Mouse (Mus musculus) mouse trophoblast stem cell (cell line): ENCODE measurements around the gene Cnn3.

Source experiments
- in situ Hi-C, 2 experiments: fragments of 300-500 bp; cut with MseI, MboI; formaldehyde crosslinking; loops; 2 replicates in 1 of 2; 3 replicates in 1 of 2; pipeline ENCODE4 v1.15.1; 2025

Gene Cnn3

DNA sequence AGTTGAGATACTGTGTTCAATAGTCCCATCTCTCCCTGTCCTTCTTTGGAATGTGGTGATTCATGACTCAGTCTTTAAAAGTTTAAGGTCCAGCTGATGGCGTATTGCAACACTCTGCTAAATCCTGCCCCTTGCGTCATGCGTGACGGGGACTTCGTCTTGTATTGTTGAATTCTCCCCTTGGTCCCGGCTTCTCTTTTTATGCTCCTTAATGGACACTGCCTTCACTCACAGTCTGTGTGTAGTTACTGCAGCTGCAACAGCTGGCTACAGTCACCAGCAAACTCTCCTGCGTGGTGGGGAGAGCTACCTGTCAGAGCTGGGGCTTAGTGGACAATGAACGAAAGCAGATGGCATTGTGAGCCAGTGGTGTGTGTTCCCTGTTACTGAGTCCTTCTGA is 23.2 kb downstream of the Cnn3 start:
- in situ Hi-C loops, result no loop called here

DNA sequence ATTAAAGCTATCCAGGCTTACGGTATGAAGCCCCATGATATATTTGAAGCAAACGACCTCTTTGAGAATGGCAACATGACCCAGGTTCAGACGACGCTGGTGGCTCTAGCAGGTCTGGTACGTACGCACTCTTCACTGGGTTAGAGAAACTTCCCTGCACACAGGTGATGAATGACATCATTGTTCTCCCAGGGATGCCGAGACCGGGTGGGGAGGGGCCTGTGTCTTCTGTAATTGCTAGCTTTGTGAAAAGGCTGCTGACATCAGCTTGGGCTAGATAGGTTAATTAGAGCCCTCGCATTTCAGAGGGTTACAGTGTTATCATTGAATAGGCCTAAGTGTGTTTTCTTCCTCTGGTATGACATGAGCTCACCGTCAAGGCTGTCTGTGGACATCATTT is 25.1 kb downstream of the Cnn3 start:
- in situ Hi-C loops, result no loop called here

DNA sequence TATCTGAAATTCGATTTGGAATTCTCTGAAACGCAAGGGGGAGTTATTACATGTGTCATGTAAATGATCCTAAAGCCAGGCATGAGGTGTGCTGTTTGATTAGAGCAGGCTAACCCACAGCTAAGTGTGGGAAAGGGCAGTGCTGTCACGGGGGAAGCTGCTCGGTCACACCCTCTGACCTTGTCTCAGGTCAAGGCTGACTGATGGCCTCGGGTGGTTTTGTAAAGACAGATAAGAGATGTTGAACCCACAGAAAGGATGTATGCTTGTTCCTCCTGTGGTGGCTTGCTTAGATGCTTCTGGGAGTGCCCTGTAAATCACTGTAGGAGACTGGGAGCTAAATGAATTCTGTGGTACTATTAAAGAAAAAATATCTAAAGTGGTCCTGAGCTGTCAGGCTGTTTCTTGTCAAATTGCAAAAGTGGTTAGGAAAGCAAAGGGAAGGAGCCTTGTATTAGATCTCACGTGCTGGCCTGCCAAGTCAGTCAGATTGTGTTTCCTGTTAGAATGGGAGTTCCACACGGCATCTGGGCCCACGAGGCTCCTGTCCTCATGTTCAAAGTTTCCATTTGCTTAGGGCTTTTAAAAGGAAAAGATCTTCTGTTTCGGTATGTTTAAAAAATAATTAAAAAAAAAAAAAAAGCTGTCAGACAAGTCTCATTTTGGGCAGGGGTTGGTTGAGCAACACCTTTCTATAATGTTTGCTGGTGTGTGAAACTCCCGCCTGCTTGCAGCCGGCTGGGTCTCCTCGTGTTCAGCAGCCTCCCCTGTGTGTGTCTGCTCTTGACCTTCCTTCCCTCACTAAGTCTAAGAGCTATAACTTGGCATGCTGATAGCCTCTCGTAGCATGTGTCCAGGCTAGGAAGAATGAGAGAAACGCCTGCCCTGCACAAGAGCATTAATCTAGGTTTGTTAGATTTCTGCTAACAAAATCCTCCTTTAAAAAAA is 32.5 kb downstream of the Cnn3 start:
- in situ Hi-C loops, result no loop called here

DNA sequence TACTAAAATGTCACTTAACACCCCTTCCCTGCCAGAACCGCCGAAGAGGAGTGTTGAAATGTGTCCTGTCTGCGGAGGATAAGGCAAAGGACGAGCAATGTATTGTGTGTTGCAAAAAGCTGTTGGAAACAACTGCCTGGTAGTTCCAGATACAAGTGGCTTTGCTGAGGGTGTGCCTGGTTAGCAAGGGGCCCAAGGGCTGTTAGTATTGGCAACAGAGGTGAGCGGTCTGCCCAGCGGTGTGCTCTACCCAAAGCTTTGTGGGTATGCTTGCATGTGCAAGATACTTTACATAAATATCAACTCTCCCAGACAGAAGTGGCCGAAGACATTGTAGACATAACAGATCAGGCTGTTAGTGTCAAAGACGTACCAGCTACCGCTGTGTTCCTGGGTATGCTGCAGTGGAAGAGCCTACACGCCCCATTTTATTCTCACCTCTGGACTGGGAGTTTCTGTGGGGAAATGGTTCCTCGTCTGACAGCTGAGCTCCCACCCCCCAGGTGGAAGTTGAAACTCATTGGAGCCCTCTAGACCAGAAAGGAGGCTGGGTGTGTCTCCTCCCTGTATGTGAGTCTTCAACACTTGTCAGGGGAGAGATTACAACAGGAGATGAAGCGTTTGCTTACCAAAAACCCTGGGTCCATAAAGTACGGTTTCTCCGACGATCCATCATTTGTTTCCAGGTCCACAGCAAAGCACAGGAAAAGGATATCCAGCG is 34.3 kb downstream of the Cnn3 start:
- in situ Hi-C loops, result no loop called here

DNA sequence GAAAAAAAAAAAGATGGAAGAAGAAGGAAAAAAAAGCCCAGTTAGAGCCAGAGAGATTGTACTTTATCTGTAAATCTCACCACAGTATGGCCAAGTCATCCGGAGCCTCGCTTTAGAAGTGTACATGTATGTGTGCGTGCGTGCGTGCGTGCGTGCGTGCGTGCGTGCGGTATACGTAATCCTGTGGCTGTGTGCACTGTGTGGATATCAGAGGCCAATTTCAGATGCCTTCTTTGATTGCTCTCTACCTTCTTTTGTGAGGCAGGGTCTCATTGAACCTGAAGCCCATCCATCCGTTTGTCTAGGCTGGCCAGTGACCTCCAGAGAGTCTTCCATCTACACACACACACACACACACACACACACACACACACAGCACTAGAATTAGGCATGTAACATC is 35.2 kb downstream of the Cnn3 start:
- in situ Hi-C loops, result no loop called here

DNA sequence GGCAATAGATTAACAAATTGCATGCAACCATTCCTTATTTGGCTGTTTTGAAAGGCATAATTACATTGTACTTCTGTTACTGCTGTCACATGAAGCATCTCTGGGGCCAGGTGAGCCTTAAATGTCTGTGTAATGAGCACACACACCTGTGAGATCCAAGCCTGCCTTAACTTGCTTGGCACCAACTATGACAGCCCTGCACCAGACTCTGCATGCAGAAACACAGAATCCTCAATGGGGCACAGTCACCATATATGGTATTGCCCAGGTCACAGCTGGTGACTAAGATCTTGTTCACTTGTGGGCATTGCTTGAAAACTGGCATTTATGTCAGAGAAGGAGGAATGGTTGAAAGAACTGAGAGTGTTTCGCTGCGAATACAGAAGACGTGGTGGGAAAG is 36.5 kb downstream of the Cnn3 start:
- in situ Hi-C loops, result no loop called here

GRCm38 (mm10) chr3:121464733-121465305 is 38.5 kb downstream of the Cnn3 start:
- in situ Hi-C loops, result no loop called here

DNA sequence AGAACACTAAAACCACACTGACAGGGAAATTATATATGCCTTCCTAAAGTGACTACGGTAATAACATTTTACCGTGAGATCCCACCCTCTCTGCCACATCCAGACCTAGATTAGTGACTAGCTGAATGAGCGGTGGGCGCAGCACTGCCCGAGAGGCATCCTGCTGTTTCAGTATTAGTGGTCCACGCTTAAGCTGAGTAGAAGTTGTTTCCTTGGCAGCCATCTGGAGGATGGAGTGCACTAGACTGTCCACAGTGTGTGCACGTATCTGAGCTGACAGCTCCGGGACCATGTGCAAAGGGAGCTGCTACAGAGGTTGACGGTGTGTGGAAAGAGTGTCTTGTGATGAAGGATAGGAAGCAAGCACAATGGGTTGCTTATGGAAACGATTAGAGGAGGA is 39.5 kb downstream of the Cnn3 start:
- in situ Hi-C loops, result no loop called here

DNA sequence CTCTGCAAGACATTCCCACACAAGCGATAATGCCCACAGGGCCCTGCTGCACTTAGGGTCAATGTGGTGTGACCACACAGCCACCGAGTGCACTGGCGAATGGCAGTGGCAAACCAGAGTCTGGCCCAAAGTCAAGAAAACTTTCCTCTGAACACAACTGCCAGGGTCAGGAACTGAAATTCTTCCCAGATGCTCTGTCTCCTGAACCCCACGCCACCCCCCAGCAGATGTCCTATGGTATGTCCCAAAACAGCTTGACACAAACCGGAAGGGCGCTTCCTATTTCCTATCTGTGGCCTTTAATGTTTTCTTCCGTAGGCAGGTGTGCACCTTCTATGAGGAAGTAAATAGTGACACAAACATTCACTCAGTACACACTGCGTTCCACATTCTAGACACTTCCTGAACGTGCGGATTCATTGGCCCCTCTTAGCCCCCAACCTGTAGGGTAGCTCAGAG is 40.8 kb downstream of the Cnn3 start:
- in situ Hi-C loops, result no loop called here

- in situ Hi-C loops, result no loop called here
Measured at GRCm38 (mm10) chr3:121468136-121468535, 41.8 kb downstream of the Cnn3 start.

GRCm38 (mm10) chr3:121469185-121469975 is 43.1 kb downstream of the Cnn3 start:
- in situ Hi-C loops, result no loop called here

DNA sequence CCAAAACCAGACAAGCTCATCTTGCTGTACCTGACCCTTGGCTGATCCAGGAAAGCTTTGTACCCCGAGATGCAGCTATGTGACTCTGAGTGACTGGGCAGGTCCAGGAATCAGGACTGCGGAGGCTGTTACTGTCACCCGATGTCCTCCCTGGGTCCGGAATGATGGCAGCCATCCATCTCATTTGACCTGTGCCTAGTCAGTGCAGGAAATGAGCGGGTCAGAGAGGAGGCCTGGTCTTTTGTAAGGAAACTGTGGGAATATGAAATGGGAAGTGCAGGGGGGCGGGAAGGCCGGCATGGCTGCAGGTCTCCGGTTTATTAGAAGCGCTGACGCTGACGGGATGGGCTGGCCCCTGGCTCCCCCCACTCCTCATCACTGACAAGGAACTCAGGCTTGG is 45.4 kb downstream of the Cnn3 start:
- in situ Hi-C loops, result no loop called here

GRCm38 (mm10) chr3:121474738-121475137 is 48.4 kb downstream of the Cnn3 start:
- in situ Hi-C loops, result loop anchor here in 1 of 2 experiments (25.0 kb wide), 1 partner anchor 312 kb away; the partner anchor contains the start of gene Rwdd3

- in situ Hi-C loops, result loop anchor here in 1 of 2 experiments (25.0 kb wide), 1 partner anchor 318 kb away; the partner anchor contains the start of gene Rwdd3
Measured at GRCm38 (mm10) chr3:121480030-121480960, 54.0 kb downstream of the Cnn3 start.

DNA sequence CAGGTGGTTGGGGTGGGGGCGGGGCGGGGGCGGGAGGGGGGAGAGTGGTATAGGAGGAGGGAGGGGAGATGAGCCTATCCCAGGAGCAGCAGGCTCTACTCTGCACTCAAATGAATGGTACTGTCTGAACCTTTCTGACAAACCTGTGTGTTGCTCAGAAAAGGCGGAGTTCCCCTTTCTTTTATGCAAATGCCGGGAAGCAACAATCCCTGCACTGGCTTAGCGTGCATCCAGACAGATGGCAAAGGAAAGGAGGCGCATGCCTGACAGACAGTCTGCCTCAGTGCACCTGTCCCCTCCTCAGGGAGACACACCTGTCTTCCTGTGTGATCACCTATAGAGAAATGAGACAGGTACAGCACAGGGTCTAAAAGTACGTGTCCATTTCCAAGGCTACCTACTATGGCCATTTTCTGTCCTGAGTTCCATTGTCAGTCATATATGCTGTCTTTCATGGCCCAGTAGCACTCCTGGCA is 54.7 kb downstream of the Cnn3 start:
- in situ Hi-C loops, result loop anchor here in 1 of 2 experiments (25.0 kb wide), 1 partner anchor 319 kb away; the partner anchor contains the start of gene Rwdd3

GRCm38 (mm10) chr3:121481564-121481963 is 55.3 kb downstream of the Cnn3 start:
- in situ Hi-C loops, result loop anchor here in 1 of 2 experiments (25.0 kb wide), 1 partner anchor 319 kb away; the partner anchor contains the start of gene Rwdd3

GRCm38 (mm10) chr3:121483266-121484161 is 57.2 kb downstream of the Cnn3 start:
- in situ Hi-C loops, result loop anchor here in 1 of 2 experiments (25.0 kb wide), 1 partner anchor 321 kb away; the partner anchor contains the start of gene Rwdd3

- in situ Hi-C loops, result loop anchor here in 1 of 2 experiments (25.0 kb wide), 1 partner anchor 323 kb away; the partner anchor contains the start of gene Rwdd3
Measured at GRCm38 (mm10) chr3:121485201-121485600, 58.9 kb downstream of the Cnn3 start.
